Mouse (Mus musculus) hindbrain, embryonic 15.5 days (tissue): Measurements from ENCODE around the gene Rusc2. TPM values are rescaled to one million over a fixed set of nuclear protein-coding genes. Genes with fewer than 3 reads are reported as not detected.

ENCODE experiments used
- ATAC-seq: fragments of 200-750 bp; cut with Nextera tagmentation; 2 replicates; pipeline ENCODE4 v1.8.0; 2017; ENCODE audit warnings: low read depth, moderate number of reproducible peaks, moderate TSS enrichment; ENCODE audit not compliant: low FRiP score
- H3K27ac ChIP-seq: fragments of 300-500 bp; sonication (generic); replicated peaks from 2 replicates; pipeline ENCODE4 v1.5.1; 2015; ENCODE audit warnings: mild to moderate bottlenecking, inconsistent platforms
- H3K27me3 ChIP-seq: fragments of 300-500 bp; sonication (generic); 2 replicates; pipeline ENCODE4 v1.6.1; 2015; ENCODE audit warnings: control low read depth, inconsistent platforms
- H3K36me3 ChIP-seq: fragments of 300-500 bp; sonication (generic); 2 replicates; pipeline ENCODE4 v1.6.1; 2015; ENCODE audit warnings: control low read depth, inconsistent platforms
- H3K4me1 ChIP-seq: fragments of 300-500 bp; sonication (generic); replicated peaks from 2 replicates; pipeline ENCODE4 v1.6.1; 2015; ENCODE audit warnings: control low read depth, inconsistent platforms
- H3K4me2 ChIP-seq: fragments of 300-500 bp; sonication (generic); 2 replicates; pipeline ENCODE4 v1.6.1; 2015; ENCODE audit warnings: moderate library complexity, mild to moderate bottlenecking, inconsistent platforms
- H3K4me3 ChIP-seq: fragments of 300-500 bp; sonication (generic); 2 replicates; pipeline ENCODE4 v1.5.1; 2015; ENCODE audit warnings: mild to moderate bottlenecking, inconsistent platforms
- H3K9ac ChIP-seq: fragments of 300-500 bp; sonication (generic); 2 replicates; pipeline ENCODE4 v1.6.1; 2015; ENCODE audit warnings: inconsistent platforms
- H3K9me3 ChIP-seq: fragments of 300-500 bp; sonication (generic); 2 replicates; pipeline ENCODE4 v1.6.1; 2016; ENCODE audit warnings: control low read depth, inconsistent platforms
- WGBS: fragments of 180-500 bp; shearing (Covaris S2); methylation state at CpG from one replicate; pipeline ENCODE4 v1.1.7; 2015; 5-methylcytosine and 5-hydroxymethylcytosine counted together
- polyA plus RNA-seq: library from polyadenylated mRNA; unstranded; fragments of >200 nt; fragmentation: Nextera tagmentation; extraction: Ambion mirVana; gene quantifications from 2 replicates; pipeline ENCODE4 v1.2.1, GENCODE M21; 2015

Gene Rusc2
- polyA plus RNA-seq, 1 experiment from 2014 or later = 99.5 TPM

DNA sequence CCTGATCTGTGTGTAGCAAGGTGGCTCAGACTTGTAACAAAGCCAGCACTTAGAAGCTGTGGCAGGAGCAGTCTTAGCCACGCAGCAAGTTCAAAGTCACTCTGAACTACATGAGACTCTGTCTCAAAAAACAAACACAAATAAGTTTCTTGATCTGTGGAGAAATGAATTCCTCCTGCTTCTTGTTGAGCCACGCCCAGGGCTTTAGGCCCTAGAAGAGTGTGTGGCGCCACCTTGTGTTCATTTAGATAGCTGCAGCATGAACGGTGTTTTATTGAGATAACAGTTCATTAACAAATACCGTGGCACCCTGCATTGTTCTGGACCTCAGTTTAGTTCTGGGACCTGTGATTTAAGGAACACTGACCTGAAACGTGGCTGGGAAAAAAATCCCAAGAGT lies 38.5 kb downstream of the Rusc2 start:
- Histone ChIP-seq H3K36me3 (peaks cover 70% of the 10 kb centered on the region), H3K4me3 (no peak overlapping the region), H3K9ac (no peak overlapping the region; the same call in 1 of the 2 replicates), H3K27me3 (peaks cover 21% of the 10 kb centered on the region), H3K4me2 (no peak overlapping the region), H3K27ac (no peak overlapping the region), H3K9me3 (no peaks in the 10 kb centered on the region), H3K4me1 (0 out of 2 replicates have a peak, but pooled peaks cover 8% of the 10 kb centered on the region)
- WGBS = 7% methylated on average over 6 of the region's 6 CpGs
- no peak for ATAC-seq

DNA sequence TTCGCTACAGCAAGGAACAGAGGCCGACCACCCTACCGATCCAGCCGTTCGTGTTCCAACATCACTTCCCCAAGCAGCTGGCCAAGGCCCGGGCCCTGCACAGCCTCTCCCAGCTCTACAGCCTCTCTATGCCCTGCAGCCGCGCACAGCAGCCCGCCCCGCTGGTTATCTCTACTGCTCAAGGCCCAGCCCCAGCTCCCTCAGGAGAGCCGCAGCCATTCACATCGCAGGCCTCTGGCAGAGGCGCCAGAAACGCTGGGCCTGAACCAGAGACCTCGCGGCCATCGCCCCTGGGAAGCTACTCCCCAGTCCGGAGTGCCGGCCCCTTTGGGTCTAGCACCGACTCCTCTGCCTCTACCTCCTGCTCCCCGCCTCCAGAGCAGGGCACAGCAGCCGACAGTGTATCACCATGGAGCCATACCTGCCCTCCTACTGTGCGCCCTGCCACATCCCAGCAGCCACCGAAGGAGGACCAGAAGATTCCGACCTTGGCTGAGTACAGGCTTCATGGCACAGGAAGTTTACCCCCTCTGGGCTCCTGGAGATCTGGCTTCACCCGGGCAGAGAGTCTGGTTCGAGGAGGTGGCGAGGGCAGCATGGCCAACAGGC lies 40.0 kb downstream of the Rusc2 start:
- Histone ChIP-seq H3K4me3 (no peak overlapping the region), H3K9me3 (no peaks in the 10 kb centered on the region), H3K4me1 (0 out of 2 replicates have a peak, but pooled peaks cover 8% of the 10 kb centered on the region), H3K36me3 (peaks cover 70% of the 10 kb centered on the region), H3K9ac (no peak overlapping the region), H3K27me3 (peaks cover 21% of the 10 kb centered on the region), H3K27ac (no peak overlapping the region), H3K4me2 (no peak overlapping the region)
- ATAC-seq = no peak
- WGBS = 78% methylated on average over 28 of the region's 28 CpGs

DNA sequence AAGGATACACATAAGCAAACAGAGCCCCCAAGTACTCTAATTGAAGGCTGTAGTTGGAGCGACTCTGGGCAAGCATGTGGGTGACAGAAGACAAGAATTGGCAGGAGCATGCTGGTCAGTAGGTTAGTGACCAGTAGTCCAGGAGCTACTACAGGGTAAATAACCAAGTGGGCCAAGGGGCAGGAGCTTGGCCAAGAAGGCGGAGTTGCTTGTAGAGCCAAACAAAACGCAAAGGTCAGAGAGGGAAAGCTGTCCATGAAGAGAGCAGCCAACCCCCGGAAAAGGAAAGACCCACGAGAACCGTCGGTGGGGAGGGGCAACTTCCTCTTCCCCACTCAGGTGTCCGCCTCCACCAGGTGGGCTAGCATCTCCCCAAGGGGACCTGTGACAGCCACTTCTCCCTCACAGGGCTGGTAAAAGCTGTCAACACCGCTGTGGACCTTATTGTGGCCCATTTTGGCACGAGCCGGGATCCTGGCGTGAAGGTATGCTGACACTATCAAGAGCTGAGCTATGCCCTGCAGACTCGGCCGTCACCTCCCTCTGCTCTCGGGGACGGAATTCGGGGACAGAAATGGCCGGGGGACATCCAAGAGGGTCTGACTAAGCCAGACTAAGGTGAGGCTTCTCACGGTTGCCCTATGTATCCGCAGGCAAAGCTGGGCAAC lies 41.6 kb downstream of the Rusc2 start:
- ATAC-seq = no peak
- WGBS = 87% methylated on average over 20 of the region's 20 CpGs
- no peak overlapping the region for H3K9ac ChIP-seq
- peaks cover 60% of the 10 kb centered on the region for H3K36me3 ChIP-seq
- H3K4me2 ChIP-seq = no peak overlapping the region
- H3K4me1 ChIP-seq = peaks cover 23% of the 10 kb centered on the region; the same call in 1 of the 2 replicates
- H3K27me3 ChIP-seq = peaks cover 21% of the 10 kb centered on the region
- H3K27ac ChIP-seq = no peak overlapping the region
- H3K4me3 ChIP-seq = no peak overlapping the region
- H3K9me3 ChIP-seq = no peaks in the 10 kb centered on the region

DNA sequence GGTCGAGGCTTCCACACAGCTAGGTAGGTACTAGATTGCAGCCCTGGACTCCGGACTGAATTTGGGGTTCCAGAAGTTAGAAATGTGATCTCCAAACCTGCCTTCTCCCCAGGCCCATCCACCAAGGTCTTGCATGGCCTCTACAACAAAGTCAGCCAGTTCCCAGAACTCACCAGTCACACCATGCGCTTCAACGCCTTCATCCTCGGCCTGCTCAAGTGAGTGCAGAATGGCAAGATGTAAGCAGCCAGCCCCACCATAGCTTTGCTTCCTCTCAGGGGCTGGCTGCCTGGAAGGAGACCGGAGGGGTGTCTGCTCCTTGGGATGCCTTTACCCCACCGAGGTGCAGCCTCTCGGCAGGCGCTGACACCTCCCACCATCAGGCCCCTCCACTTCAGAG lies 42.3 kb downstream of the Rusc2 start:
- no peak overlapping the region for H3K9ac ChIP-seq
- H3K4me3 ChIP-seq = no peak overlapping the region
- H3K27me3 ChIP-seq = peaks cover 21% of the 10 kb centered on the region
- peaks cover 58% of the 10 kb centered on the region for H3K36me3 ChIP-seq
- no peak overlapping the region for H3K4me2 ChIP-seq
- ATAC-seq = no peak
- H3K27ac ChIP-seq = no peak overlapping the region
- no peaks in the 10 kb centered on the region for H3K9me3 ChIP-seq
- H3K4me1 ChIP-seq = peaks cover 25% of the 10 kb centered on the region
- 83% methylated on average over 9 of the region's 9 CpGs for WGBS

DNA sequence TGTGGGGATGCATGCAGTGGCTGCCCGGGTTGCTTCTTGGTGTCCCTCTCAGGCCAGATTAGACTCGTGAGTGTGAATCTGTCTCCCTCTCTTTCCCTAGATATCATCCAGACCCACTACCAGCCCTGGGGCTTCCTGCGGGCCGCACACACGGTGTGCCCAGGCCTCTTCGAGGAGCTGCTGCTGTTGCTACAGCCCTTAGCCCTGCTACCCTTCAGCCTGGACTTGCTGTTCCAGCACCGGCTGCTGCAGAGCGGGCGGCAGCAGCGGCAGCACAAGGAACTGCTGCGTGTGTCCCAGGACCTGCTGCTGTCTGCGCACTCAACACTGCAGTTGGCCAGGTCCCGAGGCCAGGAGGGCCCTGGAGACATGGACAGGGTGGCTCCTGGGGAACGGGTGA lies 43.4 kb downstream of the Rusc2 start:
- H3K4me2 ChIP-seq = no peak overlapping the region
- peaks cover 22% of the 10 kb centered on the region for H3K4me1 ChIP-seq
- no peak for ATAC-seq
- no peak overlapping the region for H3K27ac ChIP-seq
- peaks cover 58% of the 10 kb centered on the region for H3K36me3 ChIP-seq
- H3K9ac ChIP-seq = no peak overlapping the region
- WGBS = 32% methylated on average over 14 of the region's 14 CpGs
- H3K27me3 ChIP-seq = peaks cover 21% of the 10 kb centered on the region
- H3K9me3 ChIP-seq = no peaks in the 10 kb centered on the region
- H3K4me3 ChIP-seq = no peak overlapping the region

DNA sequence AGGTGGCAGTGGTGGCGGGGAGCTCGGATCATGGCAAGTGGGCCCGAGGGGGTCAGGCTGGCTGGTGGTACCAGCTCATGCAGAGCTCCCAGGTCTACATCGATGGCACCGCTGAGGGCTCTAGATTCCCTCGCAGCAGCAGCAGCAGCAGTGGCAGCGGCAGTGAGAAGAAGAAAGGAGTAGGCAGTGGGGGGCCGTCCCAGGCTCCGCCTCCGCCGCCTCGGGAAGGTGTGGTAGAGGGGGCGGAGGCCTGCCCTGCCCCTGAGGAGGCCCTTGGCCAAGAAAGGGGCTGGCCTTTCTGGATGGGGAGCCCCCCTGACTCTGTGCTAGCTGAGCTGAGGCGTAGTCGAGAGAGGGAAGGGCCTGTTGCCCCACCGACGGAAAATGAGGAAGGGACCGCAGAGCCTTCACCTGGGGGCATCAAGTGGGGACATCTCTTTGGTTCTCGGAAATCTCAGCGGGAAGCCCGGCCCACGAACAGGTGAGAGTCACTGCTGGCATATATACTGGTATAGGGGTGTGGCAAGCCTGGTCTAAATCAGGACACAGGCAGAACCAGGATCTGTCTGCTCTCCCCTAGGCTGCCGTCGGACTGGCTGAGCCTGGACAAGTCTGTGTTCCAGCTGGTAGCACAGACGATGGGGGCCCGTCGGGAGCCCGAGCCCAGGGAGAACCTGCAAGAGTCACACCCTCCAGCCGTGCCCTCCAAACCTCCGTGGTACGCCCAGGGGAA lies 44.0 kb downstream of the Rusc2 start:
- Histone ChIP-seq H3K4me2 (no peak overlapping the region), H3K36me3 (peaks cover 58% of the 10 kb centered on the region), H3K27me3 (peaks cover 21% of the 10 kb centered on the region), H3K9ac (no peak overlapping the region), H3K4me3 (no peak overlapping the region), H3K4me1 (peaks cover 21% of the 10 kb centered on the region), H3K27ac (no peak overlapping the region), H3K9me3 (no peaks in the 10 kb centered on the region)
- no peak for ATAC-seq
- 24% methylated on average over 31 of the region's 31 CpGs for WGBS

DNA sequence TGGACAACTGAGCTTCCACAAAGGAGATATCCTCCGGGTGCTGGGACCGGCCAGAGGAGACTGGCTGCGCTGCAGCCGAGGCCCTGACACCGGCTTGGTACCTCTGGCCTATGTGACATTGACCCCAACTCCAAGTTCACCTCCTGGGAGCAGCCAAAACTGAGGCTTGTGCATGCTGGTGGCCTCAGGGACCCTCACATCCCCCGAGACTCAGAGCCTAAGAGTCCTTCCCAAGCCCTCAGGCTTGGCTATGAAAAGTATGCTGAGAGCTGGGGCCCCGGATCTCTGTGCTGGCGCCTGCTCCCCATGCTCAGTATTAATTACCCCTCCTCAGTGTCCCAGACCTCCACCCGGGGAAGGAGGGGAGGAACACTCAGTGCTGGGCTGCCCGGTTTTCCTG lies 44.7 kb downstream of the Rusc2 start:
- H3K4me3 ChIP-seq = no peak overlapping the region
- H3K9ac ChIP-seq = no peak overlapping the region
- no peak overlapping the region for H3K27ac ChIP-seq
- peaks cover 21% of the 10 kb centered on the region for H3K27me3 ChIP-seq
- no peak for ATAC-seq
- H3K4me1 ChIP-seq = peaks cover 21% of the 10 kb centered on the region
- H3K4me2 ChIP-seq = no peak overlapping the region
- WGBS = 52% methylated on average over 10 of the region's 10 CpGs
- H3K9me3 ChIP-seq = no peaks in the 10 kb centered on the region
- H3K36me3 ChIP-seq = peaks cover 57% of the 10 kb centered on the region

DNA sequence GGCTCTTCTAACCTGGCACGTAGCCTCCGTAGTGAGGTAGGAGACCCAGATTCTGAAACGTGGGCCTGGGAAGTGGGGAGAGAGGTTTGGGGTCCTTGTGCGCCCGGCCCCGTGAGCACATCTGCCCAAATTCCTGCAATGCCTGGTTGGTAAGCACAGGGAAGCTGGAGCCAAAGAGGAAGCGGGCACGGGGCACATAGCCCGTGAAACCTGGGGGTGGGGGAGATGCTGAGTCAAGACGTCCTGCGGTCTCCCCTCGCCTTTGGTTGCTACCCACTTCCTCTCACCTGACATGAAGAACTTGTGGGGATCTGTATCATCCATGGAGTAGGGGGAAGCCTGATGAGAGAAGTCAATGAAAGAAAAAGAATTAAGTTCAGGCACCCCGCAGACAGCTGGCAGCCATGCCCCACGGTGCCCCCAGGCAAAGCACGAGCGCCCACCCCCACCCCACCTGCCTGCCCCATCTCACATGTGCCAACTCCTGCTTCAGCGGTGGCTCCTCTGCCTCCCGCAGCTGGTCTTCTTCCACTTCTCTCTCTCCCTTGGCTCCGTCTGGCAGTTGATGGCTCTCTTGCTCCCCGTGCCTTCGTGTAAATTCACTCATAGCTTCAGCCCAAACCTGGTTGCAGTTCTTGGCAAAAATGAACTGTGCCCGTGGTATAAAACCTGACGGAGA lies 45.9 kb downstream of the Rusc2 start:
- H3K27ac ChIP-seq = no peak overlapping the region
- H3K4me3 ChIP-seq = no peak overlapping the region
- H3K9ac ChIP-seq = no peak overlapping the region
- no peaks in the 10 kb centered on the region for H3K9me3 ChIP-seq
- peaks cover 13% of the 10 kb centered on the region for H3K27me3 ChIP-seq
- ATAC-seq = no peak
- no peak overlapping the region; the same call in 1 of the 2 replicates for H3K4me2 ChIP-seq
- 19% methylated on average over 23 of the region's 23 CpGs for WGBS
- peaks cover 45% of the 10 kb centered on the region for H3K36me3 ChIP-seq
- peaks cover 24% of the 10 kb centered on the region for H3K4me1 ChIP-seq

DNA sequence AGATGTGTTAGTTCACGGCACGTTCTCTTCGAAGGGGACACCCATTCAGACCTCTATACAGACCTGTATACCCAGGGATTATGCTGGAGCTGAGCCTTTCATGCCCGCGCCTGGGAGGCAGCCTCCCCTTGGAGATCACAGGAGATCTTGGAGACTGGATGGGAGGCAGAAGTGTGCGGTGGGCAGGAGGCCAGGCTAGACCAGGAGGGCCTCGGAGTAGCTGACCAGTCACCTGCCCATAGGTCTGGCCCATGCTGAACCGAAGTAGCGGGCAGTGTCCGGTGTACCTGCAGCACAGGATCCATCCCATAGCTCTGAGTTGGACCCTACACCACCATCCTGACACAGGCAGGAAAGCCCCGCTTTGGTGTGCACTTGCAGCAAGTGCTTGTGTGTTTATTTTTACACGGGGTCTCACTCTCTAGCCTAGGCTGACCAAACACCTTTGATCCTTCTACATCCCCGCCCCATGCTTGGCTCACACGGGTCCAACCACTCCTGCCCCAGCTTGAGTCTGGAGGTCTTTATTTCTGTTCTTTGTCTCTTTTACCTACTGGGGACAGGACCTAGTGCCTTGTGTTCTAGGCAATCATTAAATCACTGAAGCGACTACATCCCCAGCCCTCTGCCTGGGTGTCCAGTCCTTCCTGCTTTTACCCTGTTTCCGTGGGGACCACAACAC lies 46.5 kb downstream of the Rusc2 start:
- Histone ChIP-seq H3K4me2 (0 out of 2 replicates have a peak overlapping the region, but pooled peaks have one; percentile 3), H3K27ac (no peak overlapping the region), H3K9ac (no peak overlapping the region), H3K36me3 (peaks cover 39% of the 10 kb centered on the region), H3K4me1 (peaks cover 24% of the 10 kb centered on the region), H3K4me3 (no peak overlapping the region), H3K27me3 (peaks cover 12% of the 10 kb centered on the region), H3K9me3 (no peaks in the 10 kb centered on the region)
- peak; percentile 7; the same call in 1 of the 2 replicates for ATAC-seq
- 25% methylated on average over 16 of the region's 16 CpGs for WGBS

DNA sequence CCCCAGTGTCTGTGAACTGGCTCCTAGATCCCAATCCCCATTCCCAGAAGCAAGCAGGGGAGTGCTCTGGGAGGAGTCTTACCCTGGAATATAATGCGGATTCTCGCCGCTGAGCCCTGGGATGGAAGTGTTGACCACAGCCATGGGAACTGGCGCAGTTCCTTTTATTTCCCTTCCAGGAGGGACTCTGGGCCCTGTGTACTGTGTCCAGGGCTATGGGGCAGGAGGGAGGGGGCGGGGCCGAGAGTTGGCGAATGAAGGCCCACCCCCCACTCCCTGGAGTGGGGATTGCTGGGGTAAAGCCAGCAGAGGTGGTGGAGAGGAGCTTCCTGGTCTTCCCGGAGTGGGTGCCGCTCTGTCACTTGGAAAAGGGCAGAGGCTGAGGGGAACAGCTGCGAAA lies 47.2 kb downstream of the Rusc2 start, which contains the start of gene Fam166b:
Gene Fam166b, minus strand, starts transcription at position 189 of the 400 bp plus-strand sequence.
- Histone ChIP-seq H3K4me3 (no peak within 1 kb of the TSS), H3K27ac (no peak within 1 kb of the TSS), H3K36me3 (peaks cover 32% of the 10 kb centered on the region), H3K9ac (no peak within 1 kb of the TSS), H3K4me1 (peaks cover 24% of the 10 kb centered on the region), H3K27me3 (peaks cover 6% of the 10 kb centered on the region; the same call in 1 of the 2 replicates), H3K4me2 (0 out of 2 replicates have a peak within 1 kb of the TSS, but pooled peaks have one; percentile 3), H3K9me3 (no peaks in the 10 kb centered on the region)
- 6% methylated on average over 10 of the region's 10 CpGs for WGBS
- ATAC-seq = peak; percentile 40; the same call in 1 of the 2 replicates

DNA sequence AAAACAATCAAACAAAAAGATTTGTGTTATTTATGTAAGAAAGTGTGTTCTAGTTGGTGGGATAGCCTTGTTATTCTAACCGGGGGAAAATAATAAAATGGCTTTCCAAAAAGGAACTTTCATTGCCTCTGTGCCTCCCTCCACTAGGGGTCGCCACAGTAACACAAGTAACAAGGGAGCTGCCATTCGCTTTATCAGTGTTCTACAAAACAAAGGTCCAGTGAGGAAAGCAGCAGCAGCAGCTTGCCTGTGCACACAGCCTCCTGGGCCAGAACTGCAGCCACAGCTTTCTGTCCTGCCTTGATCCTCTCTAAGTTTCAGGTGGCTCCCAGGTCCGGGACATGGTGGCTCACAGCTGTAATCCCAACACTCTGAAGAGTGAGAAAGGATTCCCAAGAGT lies 49.9 kb downstream of the Rusc2 start:
- H3K4me3 ChIP-seq = no peak overlapping the region
- H3K4me1 ChIP-seq = peaks cover 24% of the 10 kb centered on the region
- WGBS = 2% methylated on average over 4 of the region's 4 CpGs
- H3K9ac ChIP-seq = no peak overlapping the region
- ATAC-seq = peak; percentile 44; the same call in 1 of the 2 replicates
- H3K4me2 ChIP-seq = 0 out of 2 replicates have a peak overlapping the region, but pooled peaks have one; percentile 27
- no peaks in the 10 kb centered on the region for H3K9me3 ChIP-seq
- H3K27ac ChIP-seq = peak overlapping the region; percentile 83
- no peaks in the 10 kb centered on the region for H3K27me3 ChIP-seq
- peaks cover 5% of the 10 kb centered on the region for H3K36me3 ChIP-seq
